Mouse (Mus musculus): ENCODE measurements around the gene Slc44a4.

- no peak for TF ChIP-seq POLR2A (IDR thresholded peaks at IDR 0.05; ENCODE audit: borderline replicate concordance, extremely low read depth, insufficient read depth, insufficient read length, poor library complexity, severe bottlenecking)
- TF ChIP-seq CTCF (IDR thresholded peaks at IDR 0.05; ENCODE audit: borderline replicate concordance, extremely low read depth, insufficient read depth, insufficient read length): no peak
Measured at GRCm38 (mm10) chr17:34893072-34893824, 21.0 kb upstream of the Slc44a4 start.

Measured in brain, embryonic 14.5 days (tissue).